Mouse (Mus musculus) liver, postnatal 0 days (tissue): ENCODE data around the gene Rab3gap1. TPM values are rescaled to one million over a fixed set of nuclear protein-coding genes. Genes with fewer than 3 reads are reported as not detected.
A peak's percentile ranks its signal among the peaks of the same experiment; 100 is the strongest.

Experiments used
- ATAC-seq: fragments of 200-750 bp; cut with Nextera tagmentation; 2 replicates; pipeline ENCODE4 v1.8.0; 2017; ENCODE audit warnings: mild to moderate bottlenecking, moderate library complexity
- DNase-seq: peaks from one replicate; pipeline ENCODE4 v3.0.0-alpha.2; 2016
- H3K27ac ChIP-seq: fragments of 300-500 bp; sonication (generic); 2 replicates; pipeline ENCODE4 v1.5.1; 2014; ENCODE audit warnings: antibody characterized with exemption, moderate library complexity, mild to moderate bottlenecking, low read depth
- H3K27me3 ChIP-seq: fragments of 300-500 bp; sonication (generic); 2 replicates; pipeline ENCODE4 v1.6.1; 2014; ENCODE audit warnings: low read length, control low read depth, mixed read lengths; ENCODE audit not compliant: insufficient read depth
- H3K36me3 ChIP-seq: fragments of 300-500 bp; sonication (generic); replicated peaks from 2 replicates; pipeline ENCODE4 v1.6.1; 2014; ENCODE audit warnings: mild to moderate bottlenecking, control low read depth, low read length, moderate library complexity, mixed read lengths; ENCODE audit not compliant: insufficient read depth
- H3K4me1 ChIP-seq: fragments of 300-500 bp; sonication (generic); 2 replicates; pipeline ENCODE4 v1.6.1; 2014; ENCODE audit warnings: antibody characterized with exemption, mild to moderate bottlenecking, control low read depth; ENCODE audit not compliant: insufficient read depth
- H3K4me2 ChIP-seq: fragments of 300-500 bp; sonication (generic); 2 replicates; pipeline ENCODE4 v1.6.1; 2014; ENCODE audit warnings: low read depth, mild to moderate bottlenecking, low read length, moderate library complexity, mixed read lengths
- H3K4me3 ChIP-seq: fragments of 300-500 bp; sonication (generic); 2 replicates; pipeline ENCODE4 v1.5.1; 2014; ENCODE audit warnings: low read depth, low read length
- H3K9ac ChIP-seq: fragments of 300-500 bp; sonication (generic); replicated peaks from 2 replicates; pipeline ENCODE4 v1.6.1; 2014; ENCODE audit warnings: mild to moderate bottlenecking, moderate library complexity
- H3K9me3 ChIP-seq: fragments of 300-500 bp; sonication (generic); 2 replicates; pipeline ENCODE4 v1.6.1; 2016; ENCODE audit warnings: mild to moderate bottlenecking, control low read depth, low read length, mixed read lengths
- CTCF ChIP-seq: sonication (generic); IDR thresholded peaks from 2 replicates; pipeline ENCODE4 v1.5.1; 2016; ENCODE audit warnings: antibody characterized with exemption, low read depth
- EP300 ChIP-seq: IDR thresholded peaks from 2 replicates; pipeline ENCODE4 v1.6.1; 2016; ENCODE audit warnings: antibody characterized with exemption, low read depth, mild to moderate bottlenecking
- WGBS: fragments of 180-500 bp; shearing (Covaris S2); extraction: QIAGEN DNeasy Blood & Tissue Kit; methylation state at CpG from one replicate; pipeline ENCODE4 v1.1.7; 2014; ENCODE audit not compliant: insufficient replicate concordance; 5-methylcytosine and 5-hydroxymethylcytosine counted together
- polyA plus RNA-seq: library from polyadenylated mRNA; unstranded; fragments of >200 nt; fragmentation: Nextera tagmentation; extraction: Ambion mirVana; gene quantifications from 2 replicates; pipeline ENCODE4 v1.2.1, GENCODE M21; 2015

The Rab3gap1 gene
- polyA plus RNA-seq, 1 experiment from 2014 or later = 8.9 TPM

GRCm38 (mm10) chr1:127970870-127971269, 102.3 kb downstream of the Rab3gap1 start:
- no peak for TF ChIP-seq EP300
- no peak for TF ChIP-seq CTCF
- DNase-seq (no peak), ATAC-seq (no peak)
- Histone ChIP-seq H3K27ac (no peak overlapping the region), H3K9me3 (no peaks in the 10 kb centered on the region), H3K36me3 (no peaks in the 10 kb centered on the region), H3K4me3 (no peak overlapping the region), H3K27me3 (no peaks in the 10 kb centered on the region), H3K4me2 (no peak overlapping the region), H3K4me1 (no peaks in the 10 kb centered on the region), H3K9ac (no peak overlapping the region)
- 78% methylated on average over 4 of the region's 4 CpGs for WGBS

GRCm38 (mm10) chr1:127974082-127974481, 105.5 kb downstream of the Rab3gap1 start:
- H3K9me3 ChIP-seq = no peaks in the 10 kb centered on the region
- no peaks in the 10 kb centered on the region for H3K4me1 ChIP-seq
- ATAC-seq = no peak
- H3K27me3 ChIP-seq = no peaks in the 10 kb centered on the region
- 86% methylated on average over 4 of the region's 4 CpGs for WGBS
- no peaks in the 10 kb centered on the region for H3K36me3 ChIP-seq
- H3K27ac ChIP-seq = no peak overlapping the region
- no peak overlapping the region for H3K4me3 ChIP-seq
- TF ChIP-seq EP300 = no peak
- no peak for TF ChIP-seq CTCF
- DNase-seq = no peak
- no peak overlapping the region for H3K4me2 ChIP-seq
- no peak overlapping the region for H3K9ac ChIP-seq

- Histone ChIP-seq H3K9ac (no peak overlapping the region), H3K9me3 (no peaks in the 10 kb centered on the region), H3K4me3 (no peak overlapping the region), H3K4me2 (no peak overlapping the region), H3K27ac (no peak overlapping the region), H3K36me3 (no peaks in the 10 kb centered on the region), H3K4me1 (no peaks in the 10 kb centered on the region), H3K27me3 (no peaks in the 10 kb centered on the region)
- whole genome bisulfite sequencing = 72% methylated on average over 2 of the region's 2 CpGs
- TF ChIP-seq EP300 (no peak), CTCF (no peak)
- ATAC-seq = no peak
- DNase-seq = no peak
Observed at GRCm38 (mm10) chr1:127975676-127976075, 107.1 kb downstream of the Rab3gap1 start.

- WGBS = 77% methylated on average over 6 of the region's 6 CpGs
- H3K27me3 ChIP-seq = no peaks in the 10 kb centered on the region
- DNase-seq (no peak), ATAC-seq (no peak)
- TF ChIP-seq EP300 (no peak), CTCF (no peak)
- H3K9me3 ChIP-seq = no peaks in the 10 kb centered on the region
- no peaks in the 10 kb centered on the region for H3K4me1 ChIP-seq
- H3K4me2 ChIP-seq = no peak overlapping the region
- no peak overlapping the region for H3K9ac ChIP-seq
- H3K27ac ChIP-seq = no peak overlapping the region
- H3K36me3 ChIP-seq = no peaks in the 10 kb centered on the region
- no peak overlapping the region for H3K4me3 ChIP-seq
Observed at GRCm38 (mm10) chr1:127976106-127976505, 107.5 kb downstream of the Rab3gap1 start.

GRCm38 (mm10) chr1:127978125-127978524, 109.6 kb downstream of the Rab3gap1 start:
- DNase-seq (no peak), ATAC-seq (no peak)
- Histone ChIP-seq H3K36me3 (no peaks in the 10 kb centered on the region), H3K9ac (no peak overlapping the region), H3K27ac (no peak overlapping the region), H3K4me3 (no peak overlapping the region), H3K9me3 (no peaks in the 10 kb centered on the region), H3K4me1 (no peaks in the 10 kb centered on the region), H3K27me3 (no peaks in the 10 kb centered on the region), H3K4me2 (no peak overlapping the region)
- no peak for TF ChIP-seq EP300
- no peak for TF ChIP-seq CTCF
- 72% methylated on average over 1 of the region's 1 CpGs for WGBS

- DNase-seq (no peak), ATAC-seq (no peak)
- Histone ChIP-seq H3K27me3 (no peaks in the 10 kb centered on the region), H3K27ac (no peak overlapping the region), H3K4me2 (no peak overlapping the region), H3K4me1 (no peaks in the 10 kb centered on the region), H3K4me3 (no peak overlapping the region), H3K9me3 (no peaks in the 10 kb centered on the region), H3K36me3 (no peaks in the 10 kb centered on the region), H3K9ac (no peak overlapping the region)
- WGBS = 60% methylated on average over 2 of the region's 2 CpGs
- 0 out of 2 replicates have a peak, but pooled peaks have one; percentile 1 for TF ChIP-seq CTCF
- TF ChIP-seq EP300 = no peak
Observed at GRCm38 (mm10) chr1:127980911-127981559, 112.5 kb downstream of the Rab3gap1 start.

GRCm38 (mm10) chr1:127982268-127982667, 113.7 kb downstream of the Rab3gap1 start:
- Histone ChIP-seq H3K27ac (no peak overlapping the region), H3K4me3 (no peak overlapping the region), H3K36me3 (no peaks in the 10 kb centered on the region), H3K27me3 (no peaks in the 10 kb centered on the region), H3K4me1 (no peaks in the 10 kb centered on the region), H3K9ac (no peak overlapping the region), H3K9me3 (no peaks in the 10 kb centered on the region), H3K4me2 (no peak overlapping the region)
- ATAC-seq (no peak), DNase-seq (no peak)
- 71% methylated on average over 3 of the region's 3 CpGs for WGBS
- no peak for TF ChIP-seq EP300
- TF ChIP-seq CTCF = no peak
